Mouse (Mus musculus): ENCODE data around the gene Sms. TPM values are rescaled to one million over a fixed set of nuclear protein-coding genes. Genes with fewer than 3 reads are reported as not detected.

The Sms gene
- polyA plus RNA-seq, 1 experiment from 2014 or later: 69.5 TPM

GRCm38 (mm10) chrX:157481860-157482259 is 10.2 kb downstream of the Sms start:
- Histone ChIP-seq H3K36me3 (no peaks in the 10 kb centered on the region), H3K27ac (no peak overlapping the region)
- WGBS: 66% methylated on average over 2 of the region's 2 CpGs

GRCm38 (mm10) chrX:157477328-157477727 is 14.8 kb downstream of the Sms start:
- Histone ChIP-seq H3K27me3 (ENCODE audit: insufficient read depth, poor library complexity, severe bottlenecking) (no peaks in the 10 kb centered on the region), H3K36me3 (no peaks in the 10 kb centered on the region), H3K9me3 (no peaks in the 10 kb centered on the region), H3K27ac (no peak overlapping the region), H3K4me1 (no peaks in the 10 kb centered on the region), H3K4me3 (no peak overlapping the region)
- no peak for DNase-seq (ENCODE audit: low spot score)
- 53% methylated on average over 3 of the region's 3 CpGs for WGBS

More at GRCm38 (mm10) chrX:157481860-157482259, 10.2 kb downstream of the Sms start:
- no peaks in the 10 kb centered on the region for H3K27me3 ChIP-seq (ENCODE audit: insufficient read depth, poor library complexity, severe bottlenecking)
- no peak for DNase-seq (ENCODE audit: low spot score)
- H3K4me1 ChIP-seq: no peaks in the 10 kb centered on the region
- no peaks in the 10 kb centered on the region for H3K9me3 ChIP-seq
- no peak overlapping the region for H3K4me3 ChIP-seq

GRCm38 (mm10) chrX:157476153-157476810 is 15.8 kb downstream of the Sms start:
- 79% methylated on average over 4 of the region's 4 CpGs for WGBS
- Histone ChIP-seq H3K36me3 (no peaks in the 10 kb centered on the region), H3K4me1 (no peaks in the 10 kb centered on the region), H3K27me3 (ENCODE audit: insufficient read depth, poor library complexity, severe bottlenecking) (no peaks in the 10 kb centered on the region), H3K27ac (no peak overlapping the region), H3K9me3 (no peaks in the 10 kb centered on the region), H3K4me3 (no peak overlapping the region)
- DNase-seq (ENCODE audit: low spot score): no peak

GRCm38 (mm10) chrX:157471711-157472660 is 20.1 kb downstream of the Sms start:
- Histone ChIP-seq H3K27me3 (ENCODE audit: insufficient read depth, poor library complexity, severe bottlenecking) (no peaks in the 10 kb centered on the region), H3K36me3 (no peaks in the 10 kb centered on the region), H3K27ac (no peak overlapping the region), H3K4me1 (no peaks in the 10 kb centered on the region), H3K9me3 (no peaks in the 10 kb centered on the region), H3K4me3 (no peak overlapping the region)
- no peak for DNase-seq (ENCODE audit: low spot score)
- WGBS: 84% methylated on average over 8 of the region's 8 CpGs

- Histone ChIP-seq H3K9me3 (no peaks in the 10 kb centered on the region), H3K4me3 (no peak overlapping the region), H3K27me3 (ENCODE audit: insufficient read depth, poor library complexity, severe bottlenecking) (no peaks in the 10 kb centered on the region), H3K36me3 (no peaks in the 10 kb centered on the region), H3K4me1 (no peaks in the 10 kb centered on the region), H3K27ac (no peak overlapping the region)
- WGBS: 77% methylated on average over 3 of the region's 3 CpGs
- no peak for DNase-seq (ENCODE audit: low spot score)
Observed at GRCm38 (mm10) chrX:157468795-157469194, 23.3 kb downstream of the Sms start.

- H3K4me1 ChIP-seq: no peaks in the 10 kb centered on the region
- no peaks in the 10 kb centered on the region for H3K9me3 ChIP-seq
- H3K27me3 ChIP-seq (ENCODE audit: insufficient read depth, poor library complexity, severe bottlenecking): no peaks in the 10 kb centered on the region
- WGBS: 63% methylated on average over 2 of the region's 2 CpGs
- H3K4me3 ChIP-seq: no peak overlapping the region
- H3K36me3 ChIP-seq: no peaks in the 10 kb centered on the region
- DNase-seq (ENCODE audit: low spot score): no peak
- H3K27ac ChIP-seq: no peak overlapping the region
Observed at GRCm38 (mm10) chrX:157468055-157468454, 24.0 kb downstream of the Sms start.

- no peaks in the 10 kb centered on the region for H3K4me1 ChIP-seq
- WGBS: 64% methylated on average over 1 of the region's 1 CpGs
- no peak for DNase-seq (ENCODE audit: low spot score)
- no peaks in the 10 kb centered on the region for H3K36me3 ChIP-seq
- H3K27ac ChIP-seq: no peak overlapping the region
- H3K27me3 ChIP-seq (ENCODE audit: insufficient read depth, poor library complexity, severe bottlenecking): no peaks in the 10 kb centered on the region
- no peak overlapping the region for H3K4me3 ChIP-seq
- no peaks in the 10 kb centered on the region for H3K9me3 ChIP-seq
Observed at GRCm38 (mm10) chrX:157465949-157466348, 26.1 kb downstream of the Sms start.

GRCm38 (mm10) chrX:157462716-157463115 is 29.4 kb downstream of the Sms start:
- no peak overlapping the region for H3K27ac ChIP-seq
- WGBS: 74% methylated on average over 3 of the region's 3 CpGs
- H3K36me3 ChIP-seq: peaks cover 6% of the 10 kb centered on the region
- no peaks in the 10 kb centered on the region for H3K4me1 ChIP-seq
- H3K27me3 ChIP-seq (ENCODE audit: insufficient read depth, poor library complexity, severe bottlenecking): no peaks in the 10 kb centered on the region
- H3K9me3 ChIP-seq: no peaks in the 10 kb centered on the region
- DNase-seq (ENCODE audit: low spot score): no peak
- H3K4me3 ChIP-seq: no peak overlapping the region

- Histone ChIP-seq H3K36me3 (peaks cover 13% of the 10 kb centered on the region), H3K4me1 (no peaks in the 10 kb centered on the region), H3K27me3 (ENCODE audit: insufficient read depth, poor library complexity, severe bottlenecking) (no peaks in the 10 kb centered on the region), H3K9me3 (no peaks in the 10 kb centered on the region), H3K4me3 (no peak overlapping the region), H3K27ac (no peak overlapping the region)
- DNase-seq (ENCODE audit: low spot score): no peak
- WGBS: 76% methylated on average over 1 of the region's 1 CpGs
Observed at GRCm38 (mm10) chrX:157454430-157454829, 37.7 kb downstream of the Sms start.

GRCm38 (mm10) chrX:157449000-157449399 is 43.1 kb downstream of the Sms start:
- Histone ChIP-seq H3K27ac (no peak overlapping the region), H3K36me3 (no peaks in the 10 kb centered on the region), H3K4me3 (no peak overlapping the region), H3K9me3 (no peaks in the 10 kb centered on the region), H3K27me3 (ENCODE audit: insufficient read depth, poor library complexity, severe bottlenecking) (no peaks in the 10 kb centered on the region), H3K4me1 (no peaks in the 10 kb centered on the region)
- no peak for DNase-seq (ENCODE audit: low spot score)
- WGBS: 77% methylated on average over 1 of the region's 1 CpGs

GRCm38 (mm10) chrX:157447431-157447830 is 44.7 kb downstream of the Sms start:
- H3K4me1 ChIP-seq: no peaks in the 10 kb centered on the region
- no peak overlapping the region for H3K4me3 ChIP-seq
- H3K27ac ChIP-seq: no peak overlapping the region
- no peaks in the 10 kb centered on the region for H3K27me3 ChIP-seq (ENCODE audit: insufficient read depth, poor library complexity, severe bottlenecking)
- no peaks in the 10 kb centered on the region for H3K36me3 ChIP-seq
- 86% methylated on average over 6 of the region's 6 CpGs for WGBS
- H3K9me3 ChIP-seq: no peaks in the 10 kb centered on the region
- DNase-seq (ENCODE audit: low spot score): no peak

- Histone ChIP-seq H3K27ac (no peak overlapping the region), H3K9me3 (no peaks in the 10 kb centered on the region), H3K27me3 (ENCODE audit: insufficient read depth, poor library complexity, severe bottlenecking) (no peaks in the 10 kb centered on the region), H3K36me3 (no peaks in the 10 kb centered on the region), H3K4me1 (no peaks in the 10 kb centered on the region), H3K4me3 (no peak overlapping the region)
- WGBS: 75% methylated on average over 1 of the region's 1 CpGs
- DNase-seq (ENCODE audit: low spot score): no peak
Observed at GRCm38 (mm10) chrX:157434768-157435167, 57.3 kb downstream of the Sms start.

GRCm38 (mm10) chrX:157419451-157419850 is 72.6 kb downstream of the Sms start:
- no peak overlapping the region for H3K27ac ChIP-seq
- H3K9me3 ChIP-seq: no peaks in the 10 kb centered on the region
- no peaks in the 10 kb centered on the region for H3K4me1 ChIP-seq
- H3K27me3 ChIP-seq (ENCODE audit: insufficient read depth, poor library complexity, severe bottlenecking): no peaks in the 10 kb centered on the region
- no peaks in the 10 kb centered on the region for H3K36me3 ChIP-seq
- no peak for DNase-seq (ENCODE audit: low spot score)
- H3K4me3 ChIP-seq: no peak overlapping the region
- 32% methylated on average over 2 of the region's 2 CpGs for WGBS
